Comparison of ENCODE assay signal across 8 mouse cellular contexts in genomic region chr6:56923331-56923725, GRCm38 (mm10). TPM values are rescaled to one million over a fixed set of nuclear protein-coding genes. Genes with fewer than 3 reads are reported as not detected.
DNase-seq lines count a peak whose midpoint lies in the region; ATAC-seq and TF ChIP-seq lines count a peak whose summit lies in the region.

No protein-coding gene starts in this region.

- peak overlapping the region; percentile 75 for H3K9ac ChIP-seq in lung, embryonic 14.5 days
- peak overlapping the region; percentile 86 for H3K9ac ChIP-seq in hindbrain, embryonic 12.5 days

- no peak for ATAC-seq in lung, embryonic 14.5 days (ENCODE audit: insufficient read depth)
- ATAC-seq in hindbrain, embryonic 12.5 days (ENCODE audit: low FRiP score): peak; percentile 36; the same call in 1 of the 2 replicates
- ATAC-seq in megakaryocyte, adult 5-6 weeks (ENCODE audit: poor library complexity, severe bottlenecking): 0 out of 2 replicates have a peak, but pooled peaks have one; percentile 0

- no peaks in the 10 kb centered on the region for H3K9me3 ChIP-seq in lung, embryonic 14.5 days (ENCODE audit: low read depth, low read length)
- no peaks in the 10 kb centered on the region for H3K9me3 ChIP-seq in hindbrain, embryonic 12.5 days (replicated peaks)

- H3K4me2 ChIP-seq in lung, embryonic 14.5 days: peak overlapping the region; percentile 75
- peak overlapping the region; percentile 54 for H3K4me2 ChIP-seq in hindbrain, embryonic 12.5 days (replicated peaks)

- peak overlapping the region; percentile 75 for H3K4me3 ChIP-seq in lung, embryonic 14.5 days (ENCODE audit: low read depth, low read length)
- peak overlapping the region; percentile 93 for H3K4me3 ChIP-seq in brown adipose tissue, adult 24 weeks (ENCODE audit: insufficient read depth, low read depth, low read length)
- H3K4me3 ChIP-seq in hindbrain, embryonic 12.5 days: peak overlapping the region; percentile 67

- H3K36me3 ChIP-seq in lung, embryonic 14.5 days (ENCODE audit: insufficient read depth): no peaks in the 10 kb centered on the region
- H3K36me3 ChIP-seq in hindbrain, embryonic 12.5 days: no peaks in the 10 kb centered on the region

- H3K27me3 ChIP-seq in lung, embryonic 14.5 days (ENCODE audit: insufficient read depth, low read length): no peaks in the 10 kb centered on the region
- H3K27me3 ChIP-seq in hindbrain, embryonic 12.5 days: no peaks in the 10 kb centered on the region

- no peak for TF ChIP-seq CTCF in lung, embryonic 14.5 days (IDR thresholded peaks at IDR 0.05; ENCODE audit: low read depth)

- DNase-seq in lung, embryonic 14.5 days: peak; percentile 68
- no peak for DNase-seq in lung, adult 18-20 months
- DNase-seq in adrenal gland, postnatal 10 days: no peak
- no peak for DNase-seq in adrenal gland, postnatal 25 days
- no peak for DNase-seq in cerebellum, adult 18-20 months

- no peaks in the 10 kb centered on the region; the same call in 1 of the 2 replicates for H3K4me1 ChIP-seq in lung, embryonic 14.5 days (ENCODE audit: insufficient read depth)
- H3K4me1 ChIP-seq in brown adipose tissue, adult 24 weeks (ENCODE audit: control insufficient read depth, insufficient read depth, insufficient read length, low read length): 0 out of 2 replicates have a peak, but pooled peaks cover 2% of the 10 kb centered on the region
- H3K4me1 ChIP-seq in hindbrain, embryonic 12.5 days: peaks cover 9% of the 10 kb centered on the region; the same call in 1 of the 2 replicates

- peak overlapping the region; percentile 84 for H3K27ac ChIP-seq in lung, embryonic 14.5 days (ENCODE audit: low read depth)
- H3K27ac ChIP-seq in brown adipose tissue, adult 24 weeks (replicated peaks; ENCODE audit: low read depth, low read length): peak overlapping the region; percentile 36
- H3K27ac ChIP-seq in hindbrain, embryonic 12.5 days: peak overlapping the region; percentile 79

- under 1% methylated on average over 25 of the region's 25 CpGs for WGBS in lung, embryonic 14.5 days
- under 1% methylated on average over 25 of the region's 25 CpGs for WGBS in hindbrain, embryonic 12.5 days

RNA-seq across cellular contexts. Expression of gene Nt5c3, which starts 0.4 kb away (rescaled TPM):
- 60.7 and 63.3 TPM in 2 replicates for polyA plus RNA-seq in lung, embryonic 14.5 days (2014; fragmentation: Nextera tagmentation; extraction: Ambion mirVana)
- polyA plus RNA-seq in brown adipose tissue, adult 24 weeks (2012; ENCODE audit: insufficient read depth, insufficient read length, missing spikeins): 18.6 and 28.2 TPM in 2 replicates
- 102 and 106 TPM in 2 replicates for polyA plus RNA-seq in hindbrain, embryonic 12.5 days (2016; fragmentation: Nextera tagmentation; extraction: Ambion mirVana)
- total RNA-seq in megakaryocyte, adult 5-6 weeks (2015): 64.6 and 71.0 TPM in 2 replicates
- 36.6 TPM in 2 replicates for total RNA-seq in megakaryocyte, adult 5-6 weeks (2017)
- total RNA-seq in adrenal gland, postnatal 10 days (2021): 10 to 100 TPM; 24.8 to 29.0 TPM
- total RNA-seq in adrenal gland, postnatal 25 days (2021): 20.6 and 23.0 TPM in 2 replicates

RNA-seq across cellular contexts. Expression of gene Vmn1r4, which starts 0.5 kb away (rescaled TPM):
- polyA plus RNA-seq in lung, embryonic 14.5 days (2014; fragmentation: Nextera tagmentation; extraction: Ambion mirVana): 0.12 and 0.20 TPM in 2 replicates
- 0.52 and 0.75 TPM in 2 replicates for polyA plus RNA-seq in brown adipose tissue, adult 24 weeks (2012; ENCODE audit: insufficient read depth, insufficient read length, missing spikeins)
- polyA plus RNA-seq in hindbrain, embryonic 12.5 days (2016; fragmentation: Nextera tagmentation; extraction: Ambion mirVana): 0.27 and 0.36 TPM in 2 replicates
- total RNA-seq in megakaryocyte, adult 5-6 weeks (2015): 0.47 TPM in 1 of 2 replicates, not detected in the other
- total RNA-seq in megakaryocyte, adult 5-6 weeks (2017): 0.07 TPM in 1 of 2 replicates, not detected in the other
- total RNA-seq in adrenal gland, postnatal 10 days (2021): under 1 TPM; 0.30 to 0.36 TPM
- total RNA-seq in adrenal gland, postnatal 25 days (2021): 0.62 and 0.76 TPM in 2 replicates

RNA-seq across cellular contexts. Expression of gene Vmn1r5, which starts 46.7 kb away (rescaled TPM):
- not detected in 2 replicates for polyA plus RNA-seq in lung, embryonic 14.5 days (2014; fragmentation: Nextera tagmentation; extraction: Ambion mirVana)
- not detected in 2 replicates for polyA plus RNA-seq in brown adipose tissue, adult 24 weeks (2012; ENCODE audit: insufficient read depth, insufficient read length, missing spikeins)
- polyA plus RNA-seq in hindbrain, embryonic 12.5 days (2016; fragmentation: Nextera tagmentation; extraction: Ambion mirVana): not detected in 2 replicates
- total RNA-seq in megakaryocyte, adult 5-6 weeks (2015): not detected in 2 replicates
- total RNA-seq in megakaryocyte, adult 5-6 weeks (2017): not detected in 2 replicates
- not detected for total RNA-seq in adrenal gland, postnatal 10 days (2021)
- total RNA-seq in adrenal gland, postnatal 25 days (2021): not detected in 2 replicates
